Mouse (Mus musculus) thymus, adult 2 months (tissue): ENCODE data around the gene Eif4enif1. TPM values are rescaled to one million over a fixed set of nuclear protein-coding genes. Genes with fewer than 3 reads are reported as not detected.
"Not testable (repeated sequence)": the region's sequence is repeated elsewhere in the genome, so short reads cannot be mapped to it uniquely, and the experiment has no call there.

Source experiments
- DNase-seq: peaks from one replicate; pipeline ENCODE4 v3.0.0; 2021
- H3K27ac ChIP-seq: fragments of 200-500 bp; 2 replicates; pipeline ENCODE4 v1.5.1; 2012; ENCODE audit warnings: low read length, control low read depth; ENCODE audit not compliant: control insufficient read depth, insufficient read depth
- H3K27me3 ChIP-seq: fragments of 200-500 bp; 2 replicates; pipeline ENCODE4 v1.6.1; 2012; ENCODE audit warnings: mild to moderate bottlenecking, low read length, moderate library complexity, mixed read lengths; ENCODE audit not compliant: control insufficient read depth, insufficient read depth
- H3K36me3 ChIP-seq: fragments of 200-500 bp; 2 replicates; pipeline ENCODE4 v1.6.1; 2012; ENCODE audit warnings: mild to moderate bottlenecking, low read length, moderate library complexity; ENCODE audit not compliant: control insufficient read depth, insufficient read depth
- H3K4me1 ChIP-seq: fragments of 200-500 bp; replicated peaks from 2 replicates; pipeline ENCODE4 v1.6.1; 2012; ENCODE audit warnings: low read length; ENCODE audit not compliant: control insufficient read depth, insufficient read depth
- H3K4me3 ChIP-seq: fragments of 200-500 bp; 2 replicates; pipeline ENCODE4 v1.5.1; 2012; ENCODE audit warnings: mild to moderate bottlenecking, low read length, control low read depth, moderate library complexity; ENCODE audit not compliant: control insufficient read depth, insufficient read depth
- WGBS: fragments of 180-500 bp; shearing (Covaris S2); methylation state at CpG from one replicate; pipeline ENCODE4 v1.1.7; 2018; 5-methylcytosine and 5-hydroxymethylcytosine counted together
- polyA plus RNA-seq: library from polyadenylated mRNA; depleted of rRNA; stranded (reverse); fragments of >200 nt; gene quantifications from 2 replicates; pipeline ENCODE4 v1.2.3, GENCODE M21; 2012

Eif4enif1 gene
- polyA plus RNA-seq, 1 experiment: 88.8 TPM

- not testable (repeated sequence) for H3K4me3 ChIP-seq, H3K4me1 ChIP-seq, H3K27ac ChIP-seq, H3K27me3 ChIP-seq, DNase-seq, H3K36me3 ChIP-seq
Observed at GRCm38 (mm10) chr11:3166321-3166720, 35.9 kb upstream of the Eif4enif1 start.

GRCm38 (mm10) chr11:3167129-3167528, 35.1 kb upstream of the Eif4enif1 start:
- WGBS: 95% methylated on average over 4 of the region's 4 CpGs
- not testable (repeated sequence) for H3K27ac ChIP-seq, H3K4me1 ChIP-seq, H3K36me3 ChIP-seq, H3K4me3 ChIP-seq, H3K27me3 ChIP-seq, DNase-seq

- 86% methylated on average over 4 of the region's 4 CpGs for WGBS
- H3K36me3 ChIP-seq, H3K4me3 ChIP-seq, H3K27me3 ChIP-seq, H3K4me1 ChIP-seq, H3K27ac ChIP-seq: not testable (repeated sequence)
- peak; percentile 45 for DNase-seq
Observed at GRCm38 (mm10) chr11:3167571-3168001, 34.6 kb upstream of the Eif4enif1 start.

- peak; percentile 35 for DNase-seq
- H3K36me3 ChIP-seq, H3K27me3 ChIP-seq, H3K4me1 ChIP-seq, H3K4me3 ChIP-seq, H3K27ac ChIP-seq: not testable (repeated sequence)
- WGBS: 85% methylated on average over 2 of the region's 2 CpGs
Observed at GRCm38 (mm10) chr11:3169042-3169441, 33.1 kb upstream of the Eif4enif1 start.

- peak; percentile 46 for DNase-seq
- not testable (repeated sequence) for H3K4me1 ChIP-seq, H3K27me3 ChIP-seq, H3K36me3 ChIP-seq, H3K27ac ChIP-seq, H3K4me3 ChIP-seq
- 71% methylated on average over 1 of the region's 1 CpGs for whole genome bisulfite sequencing
Observed at GRCm38 (mm10) chr11:3171931-3172330, 30.3 kb upstream of the Eif4enif1 start.

GRCm38 (mm10) chr11:3172526-3172925, 29.7 kb upstream of the Eif4enif1 start:
- not testable (repeated sequence) for H3K27ac ChIP-seq, H3K27me3 ChIP-seq, H3K36me3 ChIP-seq, H3K4me3 ChIP-seq, H3K4me1 ChIP-seq, DNase-seq
- WGBS: 62% methylated on average over 5 of the region's 6 CpGs

- H3K27ac ChIP-seq, H3K27me3 ChIP-seq, H3K36me3 ChIP-seq, H3K4me1 ChIP-seq, H3K4me3 ChIP-seq: not testable (repeated sequence)
- 88% methylated on average over 11 of the region's 11 CpGs for WGBS
- DNase-seq: peak; percentile 66
Observed at GRCm38 (mm10) chr11:3173425-3174318, 28.5 kb upstream of the Eif4enif1 start.

- WGBS: 90% methylated on average over 6 of the region's 6 CpGs
- H3K27me3 ChIP-seq, H3K36me3 ChIP-seq, H3K4me1 ChIP-seq, DNase-seq, H3K27ac ChIP-seq, H3K4me3 ChIP-seq: not testable (repeated sequence)
Observed at GRCm38 (mm10) chr11:3178968-3179725, 23.0 kb upstream of the Eif4enif1 start.

- not testable (repeated sequence) for DNase-seq, H3K36me3 ChIP-seq, H3K27ac ChIP-seq, H3K4me1 ChIP-seq, H3K27me3 ChIP-seq, H3K4me3 ChIP-seq
- WGBS: 91% methylated on average over 7 of the region's 7 CpGs
Observed at GRCm38 (mm10) chr11:3179726-3180092, 22.5 kb upstream of the Eif4enif1 start.

GRCm38 (mm10) chr11:3180510-3181160, 21.6 kb upstream of the Eif4enif1 start:
- DNase-seq, H3K27me3 ChIP-seq, H3K4me1 ChIP-seq, H3K4me3 ChIP-seq, H3K36me3 ChIP-seq, H3K27ac ChIP-seq: not testable (repeated sequence)
- WGBS: 77% methylated on average over 6 of the region's 6 CpGs
